Mouse (Mus musculus): ENCODE data around the gene Uhrf1bp1. TPM values are rescaled to one million over a fixed set of nuclear protein-coding genes. Genes with fewer than 3 reads are reported as not detected.

The Uhrf1bp1 gene
- polyA plus RNA-seq, 1 experiment from 2014 or later = 1.4 TPM

GRCm38 (mm10) chr17:27839469-27840252, 16.6 kb upstream of the Uhrf1bp1 start:
- Histone ChIP-seq H3K4me3 (ENCODE audit: low read depth, low read length) (peak overlapping the region; percentile 86), H3K27me3 (replicated peaks; ENCODE audit: control insufficient read depth, insufficient read depth, low read length) (no peaks in the 10 kb centered on the region), H3K9me3 (ENCODE audit: control insufficient read depth) (no peaks in the 10 kb centered on the region), H3K36me3 (ENCODE audit: control insufficient read depth, insufficient read depth) (peaks cover 8% of the 10 kb centered on the region), H3K4me2 (replicated peaks; ENCODE audit: low read depth) (peak overlapping the region; percentile 85), H3K9ac (ENCODE audit: low read depth, low read length) (peak overlapping the region; percentile 77), H3K4me1 (replicated peaks; ENCODE audit: control insufficient read depth, insufficient read depth, low read length) (no peaks in the 10 kb centered on the region), H3K27ac (ENCODE audit: low read depth, low read length) (peak overlapping the region; percentile 79)
- 2% methylated on average over 35 of the region's 35 CpGs for WGBS
- ATAC-seq = peak; percentile 97
- no peak for TF ChIP-seq CTCF (IDR thresholded peaks at IDR 0.05; ENCODE audit: low read depth)

- 100% methylated on average over 1 of the region's 1 CpGs for WGBS
- H3K4me2 ChIP-seq (replicated peaks; ENCODE audit: low read depth) = no peak overlapping the region
- no peak overlapping the region for H3K27ac ChIP-seq (ENCODE audit: low read depth, low read length)
- no peak overlapping the region for H3K9ac ChIP-seq (ENCODE audit: low read depth, low read length)
- no peak for ATAC-seq
- no peaks in the 10 kb centered on the region for H3K4me1 ChIP-seq (replicated peaks; ENCODE audit: control insufficient read depth, insufficient read depth, low read length)
- TF ChIP-seq CTCF (IDR thresholded peaks at IDR 0.05; ENCODE audit: low read depth) = peak; percentile 44
- H3K4me3 ChIP-seq (ENCODE audit: low read depth, low read length) = no peak overlapping the region
- no peaks in the 10 kb centered on the region for H3K27me3 ChIP-seq (replicated peaks; ENCODE audit: control insufficient read depth, insufficient read depth, low read length)
- peaks cover 81% of the 10 kb centered on the region for H3K36me3 ChIP-seq (ENCODE audit: control insufficient read depth, insufficient read depth)
- H3K9me3 ChIP-seq (ENCODE audit: control insufficient read depth) = no peaks in the 10 kb centered on the region
Observed at GRCm38 (mm10) chr17:27848351-27848750, 7.9 kb upstream of the Uhrf1bp1 start.

- H3K4me2 ChIP-seq (replicated peaks; ENCODE audit: low read depth) = no peak overlapping the region
- H3K27ac ChIP-seq (ENCODE audit: low read depth, low read length) = no peak overlapping the region
- WGBS = 71% methylated on average over 3 of the region's 3 CpGs
- H3K36me3 ChIP-seq (ENCODE audit: control insufficient read depth, insufficient read depth) = peaks cover 70% of the 10 kb centered on the region
- no peak for TF ChIP-seq CTCF (IDR thresholded peaks at IDR 0.05; ENCODE audit: low read depth)
- no peaks in the 10 kb centered on the region for H3K9me3 ChIP-seq (ENCODE audit: control insufficient read depth)
- ATAC-seq = no peak
- no peaks in the 10 kb centered on the region for H3K27me3 ChIP-seq (replicated peaks; ENCODE audit: control insufficient read depth, insufficient read depth, low read length)
- no peaks in the 10 kb centered on the region for H3K4me1 ChIP-seq (replicated peaks; ENCODE audit: control insufficient read depth, insufficient read depth, low read length)
- H3K9ac ChIP-seq (ENCODE audit: low read depth, low read length) = no peak overlapping the region
- no peak overlapping the region for H3K4me3 ChIP-seq (ENCODE audit: low read depth, low read length)
Observed at GRCm38 (mm10) chr17:27851076-27851475, 5.2 kb upstream of the Uhrf1bp1 start.

- H3K9ac ChIP-seq (ENCODE audit: low read depth, low read length) = peak overlapping the region; percentile 75
- no peaks in the 10 kb centered on the region for H3K27me3 ChIP-seq (replicated peaks; ENCODE audit: control insufficient read depth, insufficient read depth, low read length)
- peak overlapping the region; percentile 88 for H3K27ac ChIP-seq (ENCODE audit: low read depth, low read length)
- peaks cover 7% of the 10 kb centered on the region; the same call in 1 of the 2 replicates for H3K4me1 ChIP-seq (replicated peaks; ENCODE audit: control insufficient read depth, insufficient read depth, low read length)
- TF ChIP-seq CTCF (IDR thresholded peaks at IDR 0.05; ENCODE audit: low read depth) = no peak
- peaks cover 20% of the 10 kb centered on the region; the same call in 1 of the 2 replicates for H3K36me3 ChIP-seq (ENCODE audit: control insufficient read depth, insufficient read depth)
- WGBS = 2% methylated on average over 52 of the region's 52 CpGs
- peak overlapping the region; percentile 95 for H3K4me3 ChIP-seq (ENCODE audit: low read depth, low read length)
- peak overlapping the region; percentile 96 for H3K4me2 ChIP-seq (replicated peaks; ENCODE audit: low read depth)
- ATAC-seq = peak; percentile 64
- H3K9me3 ChIP-seq (ENCODE audit: control insufficient read depth) = no peaks in the 10 kb centered on the region
Observed at GRCm38 (mm10) chr17:27856798-27857648, 782 bp downstream of the Uhrf1bp1 start.

GRCm38 (mm10) chr17:27857649-27858475, 1.6 kb downstream of the Uhrf1bp1 start:
- peaks cover 7% of the 10 kb centered on the region; the same call in 1 of the 2 replicates for H3K4me1 ChIP-seq (replicated peaks; ENCODE audit: control insufficient read depth, insufficient read depth, low read length)
- TF ChIP-seq CTCF (IDR thresholded peaks at IDR 0.05; ENCODE audit: low read depth) = no peak
- peaks cover 12% of the 10 kb centered on the region; the same call in 1 of the 2 replicates for H3K36me3 ChIP-seq (ENCODE audit: control insufficient read depth, insufficient read depth)
- peak overlapping the region; percentile 95 for H3K4me3 ChIP-seq (ENCODE audit: low read depth, low read length)
- H3K9me3 ChIP-seq (ENCODE audit: control insufficient read depth) = no peaks in the 10 kb centered on the region
- whole genome bisulfite sequencing = 33% methylated on average over 11 of the region's 11 CpGs
- 0 out of 2 replicates have a peak overlapping the region, but pooled peaks have one; percentile 26 for H3K9ac ChIP-seq (ENCODE audit: low read depth, low read length)
- H3K27ac ChIP-seq (ENCODE audit: low read depth, low read length) = no peak overlapping the region
- no peaks in the 10 kb centered on the region for H3K27me3 ChIP-seq (replicated peaks; ENCODE audit: control insufficient read depth, insufficient read depth, low read length)
- H3K4me2 ChIP-seq (replicated peaks; ENCODE audit: low read depth) = peak overlapping the region; percentile 96
- ATAC-seq = no peak

Measured in intestine, postnatal 0 days (tissue).